Mouse (Mus musculus) lung, adult 2 months (tissue): ENCODE data around the gene Grrp1. TPM values are rescaled to one million over a fixed set of nuclear protein-coding genes. Genes with fewer than 3 reads are reported as not detected.
A peak's percentile ranks its signal among the peaks of the same experiment; 100 is the strongest.
"Not testable (repeated sequence)": the region's sequence is repeated elsewhere in the genome, so short reads cannot be mapped to it uniquely, and the experiment has no call there.

Experiments used
- DNase-seq: peaks from one replicate; pipeline ENCODE4 v3.0.0; 2022
- H3K4me1 ChIP-seq: fragments of 200-500 bp; 2 replicates; pipeline ENCODE4 v1.6.1; 2011; ENCODE audit warnings: low read length; ENCODE audit not compliant: control insufficient read depth, insufficient read depth
- H3K4me3 ChIP-seq: fragments of 200-500 bp; replicated peaks from 2 replicates; pipeline ENCODE3; 2011; ENCODE audit warnings: low read depth, mild to moderate bottlenecking, control low read depth, low read length; ENCODE audit errors: extremely low read depth
- CTCF ChIP-seq: fragments of 200-500 bp; IDR thresholded peaks from 2 replicates; pipeline ENCODE4 v1.5.1; 2011; ENCODE audit warnings: mild to moderate bottlenecking, low read length, control low read depth; ENCODE audit not compliant: insufficient read depth
- POLR2A ChIP-seq: fragments of 200-500 bp; IDR thresholded peaks from 2 replicates; pipeline ENCODE4 v1.6.1; 2011; ENCODE audit warnings: low read depth, mild to moderate bottlenecking, control low read depth, low read length, borderline replicate concordance; ENCODE audit errors: extremely low read depth
- WGBS: fragments of 180-500 bp; shearing (Covaris S2); methylation state at CpG from one replicate; pipeline ENCODE4 v1.1.7; 2018; 5-methylcytosine and 5-hydroxymethylcytosine counted together
- polyA plus RNA-seq: library from polyadenylated mRNA; depleted of rRNA; stranded (reverse); fragments of >200 nt; gene quantifications from 2 replicates; pipeline ENCODE4 v1.2.3, GENCODE M21; 2012; rRNA removed

Gene Grrp1
- polyA plus RNA-seq, result 37.9 and 61.1 TPM in 2 replicates

DNA sequence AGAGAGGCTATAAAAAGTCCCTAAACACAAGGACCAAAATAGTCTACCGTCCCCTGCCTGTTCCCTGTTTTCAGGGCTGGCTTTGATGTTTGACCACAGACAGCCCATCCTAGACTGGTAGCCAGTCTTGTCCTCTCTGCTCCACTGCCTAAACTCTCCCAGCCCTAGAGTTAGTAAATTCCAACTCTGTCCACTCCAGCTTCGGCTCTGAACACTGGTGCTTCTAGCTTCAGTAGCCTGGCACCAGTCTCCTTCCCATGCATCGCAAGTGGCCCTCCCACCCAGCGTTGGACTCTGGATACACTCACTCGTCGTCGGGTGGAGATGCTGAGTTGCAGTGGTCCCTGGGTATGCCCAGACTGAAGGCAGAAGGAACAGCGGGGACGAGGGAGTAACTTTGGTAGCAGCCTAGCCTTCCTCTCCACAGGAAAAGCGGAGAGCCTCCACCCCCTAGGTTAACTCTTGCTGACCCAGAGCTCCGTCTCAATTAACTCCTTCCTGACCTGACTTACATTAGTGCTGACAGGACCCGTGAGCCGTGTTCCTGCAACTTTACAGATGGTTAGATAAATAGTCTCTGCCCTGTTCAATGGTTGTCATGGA, at the start of gene Grrp1:
TSS of gene Grrp1 (minus strand) at position 385 of the 603 bp plus-strand sequence.
- 6% methylated on average over 13 of the region's 13 CpGs for WGBS
- Histone ChIP-seq H3K4me3 (peak within 1 kb of the TSS; percentile 67), H3K4me1 (peaks cover 15% of the 10 kb centered on the region)
- peak; percentile 97; the same call in 1 of the 2 replicates for TF ChIP-seq POLR2A
- no peak for TF ChIP-seq CTCF
- no peak for DNase-seq

DNA sequence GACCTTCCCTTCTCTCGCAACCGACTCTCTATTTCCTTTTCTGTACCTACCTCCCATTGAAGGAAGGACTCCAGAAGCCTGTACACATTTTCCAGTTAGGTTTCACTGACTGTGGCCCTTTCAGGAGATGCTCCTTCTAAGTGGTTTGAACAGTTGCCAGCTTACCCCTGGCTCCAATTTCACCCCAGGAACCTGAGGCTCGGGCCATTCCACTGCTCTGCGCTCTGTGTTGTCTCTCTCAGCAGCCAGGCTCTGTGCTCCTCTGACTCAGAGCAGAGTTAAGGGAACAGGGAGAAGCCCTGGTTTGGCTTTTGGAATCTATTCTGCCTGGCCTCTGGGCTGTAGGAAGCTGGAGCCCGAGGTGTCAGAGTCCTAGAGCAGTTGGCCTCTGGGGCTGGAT, 48.2 kb upstream of the Grrp1 start:
- 75% methylated on average over 5 of the region's 5 CpGs for WGBS
- no peak for DNase-seq
- Histone ChIP-seq H3K4me3 (no peak overlapping the region), H3K4me1 (peaks cover 2% of the 10 kb centered on the region)
- no peak for TF ChIP-seq POLR2A
- TF ChIP-seq CTCF, result no peak

DNA sequence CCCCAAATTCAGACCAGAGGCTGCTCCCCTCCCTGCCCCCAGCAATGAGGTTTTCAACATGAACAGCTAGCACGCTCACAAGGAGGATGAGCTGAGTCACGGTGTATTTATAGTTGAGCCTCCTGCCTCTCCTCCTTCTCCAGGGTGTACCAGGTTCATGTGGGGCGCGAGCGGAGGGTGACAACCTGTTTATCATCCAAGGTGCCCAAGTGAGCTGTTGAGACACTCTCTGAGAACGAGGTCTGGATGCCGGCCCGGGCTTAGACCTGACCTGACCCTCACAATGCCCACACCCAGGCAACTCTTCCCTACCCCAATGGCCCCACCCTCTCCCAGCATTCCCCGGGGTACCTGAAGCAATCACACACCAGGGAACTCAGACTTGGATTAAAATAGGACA, 46.4 kb upstream of the Grrp1 start:
- Histone ChIP-seq H3K4me1 (no peaks in the 10 kb centered on the region), H3K4me3 (no peak overlapping the region)
- no peak for TF ChIP-seq POLR2A
- TF ChIP-seq CTCF, result no peak
- WGBS, result 43% methylated on average over 9 of the region's 9 CpGs
- DNase-seq, result peak; percentile 17

DNA sequence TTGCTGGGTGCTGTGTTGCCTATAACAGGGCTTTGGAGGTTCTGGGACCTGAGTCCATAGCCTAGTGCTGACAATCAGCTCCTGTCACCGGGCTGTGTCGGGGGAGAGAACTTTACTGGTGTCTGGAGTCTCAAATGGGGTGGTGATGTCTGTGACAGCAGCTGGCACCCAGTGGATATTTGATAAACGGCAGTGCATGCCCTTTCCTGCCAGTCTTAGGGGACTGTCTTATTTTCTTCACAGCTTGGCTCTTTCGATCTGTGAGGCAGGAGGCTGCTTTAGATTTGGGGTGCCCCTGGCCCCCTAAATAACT, 45.5 kb upstream of the Grrp1 start:
- 32% methylated on average over 4 of the region's 4 CpGs for WGBS
- no peak for DNase-seq
- Histone ChIP-seq H3K4me1 (no peaks in the 10 kb centered on the region), H3K4me3 (no peak overlapping the region)
- TF ChIP-seq POLR2A (no peak), CTCF (no peak)

DNA sequence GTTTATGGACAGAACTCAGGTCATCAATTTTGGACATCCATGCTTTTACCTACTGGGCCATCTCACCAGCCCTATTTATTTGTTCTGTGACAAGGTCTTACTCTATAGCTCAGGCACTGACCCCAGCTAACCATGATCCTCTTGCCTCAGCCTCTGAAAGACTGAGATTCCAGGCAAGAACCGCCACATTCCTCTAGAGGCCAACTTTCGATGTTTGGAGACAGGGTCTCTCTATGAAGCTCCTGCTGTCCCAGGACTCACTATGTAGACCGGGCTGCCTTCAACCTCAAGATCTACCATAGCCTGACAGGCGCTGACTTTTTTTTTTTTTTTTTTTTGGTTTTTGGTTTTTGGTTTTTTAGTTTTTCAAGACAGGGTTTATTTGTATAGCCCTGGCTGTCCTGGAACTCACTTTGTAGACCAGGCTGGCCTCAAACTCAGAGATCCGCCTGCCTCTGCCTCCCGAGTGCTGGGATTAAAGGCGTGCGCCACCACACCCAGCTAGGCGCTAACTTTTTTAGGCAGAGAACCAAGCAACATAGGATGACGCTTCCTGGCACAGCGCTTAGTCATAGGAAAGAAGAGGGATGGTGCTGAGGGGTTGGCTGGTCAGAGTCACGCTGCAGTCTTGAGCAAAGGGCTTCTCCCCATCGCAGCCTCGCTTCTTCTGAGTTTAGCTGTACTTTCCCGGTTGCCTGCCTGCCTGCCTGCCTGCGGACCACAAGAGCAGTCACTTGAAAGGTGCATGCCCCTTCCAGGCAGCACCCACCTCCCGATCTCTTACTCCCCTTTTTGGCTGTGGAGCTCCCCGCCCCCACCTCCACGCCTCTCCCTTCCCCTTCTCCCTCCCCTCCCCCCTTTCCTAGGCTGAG, 45.0 kb upstream of the Grrp1 start:
- Histone ChIP-seq H3K4me1 (no peaks in the 10 kb centered on the region), H3K4me3 (no peak overlapping the region)
- 66% methylated on average over 19 of the region's 19 CpGs for WGBS
- TF ChIP-seq POLR2A (no peak), CTCF (no peak)
- no peak for DNase-seq

DNA sequence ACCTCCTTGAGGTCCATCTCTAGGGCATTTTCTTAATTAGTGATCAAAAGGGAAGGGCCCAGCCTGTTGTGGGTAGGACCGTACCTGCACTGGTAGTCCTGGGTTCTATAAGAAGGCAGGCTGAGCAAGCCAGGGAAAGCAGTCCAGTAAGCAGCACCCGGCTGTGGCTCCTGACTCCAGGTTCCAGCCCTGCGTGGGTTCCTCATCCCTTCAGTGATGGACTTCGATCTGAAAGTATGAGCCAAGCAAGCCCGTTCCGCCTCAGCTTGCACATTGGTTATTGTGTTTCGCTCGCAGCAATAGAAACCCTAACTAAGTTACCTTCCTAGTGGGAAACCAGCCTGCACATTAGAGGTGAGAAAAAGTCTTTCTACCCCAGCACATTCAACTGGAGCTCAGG, 43.5 kb upstream of the Grrp1 start:
- no peak overlapping the region for H3K4me3 ChIP-seq
- TF ChIP-seq POLR2A (no peak), CTCF (no peak)
- 95% methylated on average over 8 of the region's 8 CpGs for WGBS
- no peaks in the 10 kb centered on the region for H3K4me1 ChIP-seq
- no peak for DNase-seq

DNA sequence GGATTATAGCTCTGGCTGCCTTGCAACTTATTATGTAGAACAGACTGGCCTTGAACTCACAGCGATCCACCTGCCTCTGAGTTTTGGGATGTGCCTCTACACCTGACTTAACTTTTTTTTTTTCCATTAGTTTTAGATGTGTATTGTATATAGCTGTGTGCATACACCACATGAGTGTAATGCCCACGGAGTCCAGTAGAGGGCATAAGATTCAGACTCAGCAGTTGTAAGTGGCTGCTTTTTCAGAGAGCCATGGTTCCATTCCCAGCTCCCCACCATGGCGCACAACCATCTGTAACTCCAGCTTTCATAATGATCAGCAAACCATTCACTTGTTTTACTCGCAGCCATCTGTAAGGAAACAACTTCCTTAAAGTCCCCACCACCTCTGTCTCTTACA, 42.6 kb upstream of the Grrp1 start:
- TF ChIP-seq CTCF (no peak), POLR2A (no peak)
- no peaks in the 10 kb centered on the region for H3K4me1 ChIP-seq

DNA sequence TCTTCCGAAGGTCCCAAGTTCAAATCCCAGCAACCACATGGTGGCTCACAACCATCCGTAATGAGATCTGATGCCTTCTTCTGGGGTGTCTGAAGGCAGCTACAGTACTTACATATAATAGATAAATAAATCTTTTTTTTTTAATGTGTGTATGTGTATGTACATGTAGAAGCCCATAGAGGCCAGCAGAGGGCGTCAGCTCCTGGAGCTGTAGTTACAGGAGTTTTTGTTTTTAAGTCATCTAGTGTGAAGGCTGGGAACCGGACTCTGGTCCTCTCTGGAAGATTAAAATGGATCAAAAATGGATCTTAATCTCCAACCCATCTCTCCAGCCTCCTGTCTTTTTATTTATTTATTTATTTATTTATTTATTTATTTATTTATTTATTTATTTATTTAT, 42.2 kb upstream of the Grrp1 start:
- not testable (repeated sequence) for DNase-seq, H3K4me1 ChIP-seq, H3K4me3 ChIP-seq
- 85% methylated on average over 4 of the region's 4 CpGs for WGBS

More for the DNA sequence above, 42.6 kb upstream of the Grrp1 start:
- WGBS, result 90% methylated on average over 4 of the region's 4 CpGs
- H3K4me3 ChIP-seq, result no peak overlapping the region
- DNase-seq, result no peak

DNA sequence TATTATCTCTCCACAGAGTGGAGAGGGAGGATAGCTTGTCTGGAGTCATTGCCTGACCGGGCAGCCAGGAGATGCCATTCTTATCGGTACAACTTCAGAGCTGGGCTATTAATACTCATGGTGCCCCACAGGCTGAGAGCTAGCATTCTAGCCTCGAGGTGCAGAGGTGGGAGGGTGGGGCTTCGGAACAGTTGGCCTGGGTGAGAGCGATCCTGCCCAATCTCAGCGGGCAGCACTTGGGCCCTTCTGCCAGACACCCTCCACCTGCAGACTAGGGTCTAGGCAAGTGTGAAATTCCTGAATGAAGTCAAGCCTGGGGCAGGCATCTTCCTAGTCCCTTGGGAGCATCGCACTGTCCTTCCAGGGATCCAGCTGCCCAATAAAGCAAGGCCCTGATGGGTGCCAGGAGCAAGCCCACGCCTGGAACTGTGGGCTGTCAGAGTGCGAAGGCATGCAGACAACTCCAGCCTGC, 39.8 kb upstream of the Grrp1 start:
- DNase-seq, result no peak
- Histone ChIP-seq H3K4me3 (no peak overlapping the region), H3K4me1 (no peaks in the 10 kb centered on the region)
- TF ChIP-seq CTCF, result no peak
- no peak for TF ChIP-seq POLR2A
- 48% methylated on average over 9 of the region's 9 CpGs for WGBS
